Mouse (Mus musculus): ENCODE measurements around the gene Eef1akmt2. TPM values are rescaled to one million over a fixed set of nuclear protein-coding genes. Genes with fewer than 3 reads are reported as not detected.

The Eef1akmt2 gene
- polyA plus RNA-seq, 1 experiment from 2014 or later: 42.0 TPM

GRCm38 (mm10) chr7:132887019-132887804 lies 34.7 kb upstream of the Eef1akmt2 start:
- no peak for ATAC-seq (ENCODE audit: insufficient number of reproducible peaks, insufficient read depth, low FRiP score, low read depth)
- Histone ChIP-seq H3K4me2 (ENCODE audit: low read length) (no peak overlapping the region), H3K27me3 (ENCODE audit: control insufficient read depth, insufficient read depth, low read length) (no peaks in the 10 kb centered on the region), H3K9me3 (ENCODE audit: control insufficient read depth, low read length) (no peaks in the 10 kb centered on the region), H3K27ac (replicated peaks in 1 of 2; ENCODE audit: control insufficient read depth in 1 of 2, insufficient read depth in 1 of 2, low read depth in 2 of 2, low read length in 2 of 2) (no peak overlapping the region; a peak in 1 of 4 replicates), H3K4me1 (ENCODE audit: control insufficient read depth in 2 of 2, insufficient read depth in 2 of 2, low read length in 2 of 2) (peaks cover 4 to 6% of the 10 kb centered on the region in 2 experiments; a peak in 2 of 4 replicates), H3K9ac (ENCODE audit: low read length) (no peak overlapping the region), H3K36me3 (ENCODE audit: control insufficient read depth, insufficient read depth, low read length) (peaks cover 35% of the 10 kb centered on the region), H3K4me3 (ENCODE audit: control insufficient read depth in 1 of 2, insufficient read depth in 1 of 2, low read depth in 1 of 2, low read length in 2 of 2) (no peak overlapping the region)
- WGBS: 69% methylated on average over 7 of the region's 7 CpGs

GRCm38 (mm10) chr7:132884031-132884430 lies 31.6 kb upstream of the Eef1akmt2 start:
- no peaks in the 10 kb centered on the region for H3K9me3 ChIP-seq (ENCODE audit: control insufficient read depth, low read length)
- H3K4me2 ChIP-seq (ENCODE audit: low read length): no peak overlapping the region
- no peak overlapping the region for H3K9ac ChIP-seq (ENCODE audit: low read length)
- ATAC-seq (ENCODE audit: insufficient number of reproducible peaks, insufficient read depth, low FRiP score, low read depth): no peak
- no peak overlapping the region for H3K4me3 ChIP-seq (ENCODE audit: control insufficient read depth in 1 of 2, insufficient read depth in 1 of 2, low read depth in 1 of 2, low read length in 2 of 2)
- no peaks in the 10 kb centered on the region for H3K27me3 ChIP-seq (ENCODE audit: control insufficient read depth, insufficient read depth, low read length)
- H3K36me3 ChIP-seq (ENCODE audit: control insufficient read depth, insufficient read depth, low read length): peaks cover 66% of the 10 kb centered on the region
- peaks cover 4 to 6% of the 10 kb centered on the region in 2 experiments; a peak in 2 of 4 replicates for H3K4me1 ChIP-seq (ENCODE audit: control insufficient read depth in 2 of 2, insufficient read depth in 2 of 2, low read length in 2 of 2)
- WGBS: 93% methylated on average over 7 of the region's 7 CpGs
- H3K27ac ChIP-seq (replicated peaks in 1 of 2; ENCODE audit: control insufficient read depth in 1 of 2, insufficient read depth in 1 of 2, low read depth in 2 of 2, low read length in 2 of 2): no peak overlapping the region

GRCm38 (mm10) chr7:132882343-132882742 lies 29.9 kb upstream of the Eef1akmt2 start:
- 70% methylated on average over 2 of the region's 2 CpGs for WGBS

GRCm38 (mm10) chr7:132880276-132880675 lies 27.8 kb upstream of the Eef1akmt2 start:
- ATAC-seq (ENCODE audit: insufficient number of reproducible peaks, insufficient read depth, low FRiP score, low read depth): no peak
- Histone ChIP-seq H3K9ac (ENCODE audit: low read length) (no peak overlapping the region), H3K27ac (replicated peaks in 1 of 2; ENCODE audit: control insufficient read depth in 1 of 2, insufficient read depth in 1 of 2, low read depth in 2 of 2, low read length in 2 of 2) (no peak overlapping the region), H3K4me2 (ENCODE audit: low read length) (no peak overlapping the region), H3K9me3 (ENCODE audit: control insufficient read depth, low read length) (no peaks in the 10 kb centered on the region), H3K27me3 (ENCODE audit: control insufficient read depth, insufficient read depth, low read length) (no peaks in the 10 kb centered on the region), H3K4me1 (ENCODE audit: control insufficient read depth in 2 of 2, insufficient read depth in 2 of 2, low read length in 2 of 2) (peaks cover 1 to 2% of the 10 kb centered on the region in 2 experiments; a peak in 1 of 4 replicates), H3K4me3 (ENCODE audit: control insufficient read depth in 1 of 2, insufficient read depth in 1 of 2, low read depth in 1 of 2, low read length in 2 of 2) (no peak overlapping the region), H3K36me3 (ENCODE audit: control insufficient read depth, insufficient read depth, low read length) (peaks cover 100% of the 10 kb centered on the region)
- WGBS: 30% methylated on average over 1 of the region's 1 CpGs

More at GRCm38 (mm10) chr7:132882343-132882742, 29.9 kb upstream of the Eef1akmt2 start:
- ATAC-seq (ENCODE audit: insufficient number of reproducible peaks, insufficient read depth, low FRiP score, low read depth): no peak
- no peak overlapping the region for H3K9ac ChIP-seq (ENCODE audit: low read length)
- H3K4me1 ChIP-seq (ENCODE audit: control insufficient read depth in 2 of 2, insufficient read depth in 2 of 2, low read length in 2 of 2): peaks cover 4 to 6% of the 10 kb centered on the region in 2 experiments; a peak in 2 of 4 replicates
- no peaks in the 10 kb centered on the region for H3K9me3 ChIP-seq (ENCODE audit: control insufficient read depth, low read length)
- H3K27ac ChIP-seq (replicated peaks in 1 of 2; ENCODE audit: control insufficient read depth in 1 of 2, insufficient read depth in 1 of 2, low read depth in 2 of 2, low read length in 2 of 2): no peak overlapping the region
- no peak overlapping the region for H3K4me3 ChIP-seq (ENCODE audit: control insufficient read depth in 1 of 2, insufficient read depth in 1 of 2, low read depth in 1 of 2, low read length in 2 of 2)
- no peaks in the 10 kb centered on the region for H3K27me3 ChIP-seq (ENCODE audit: control insufficient read depth, insufficient read depth, low read length)
- H3K4me2 ChIP-seq (ENCODE audit: low read length): no peak overlapping the region
- peaks cover 83% of the 10 kb centered on the region for H3K36me3 ChIP-seq (ENCODE audit: control insufficient read depth, insufficient read depth, low read length)

- H3K27ac ChIP-seq (replicated peaks in 1 of 2; ENCODE audit: control insufficient read depth in 1 of 2, insufficient read depth in 1 of 2, low read depth in 2 of 2, low read length in 2 of 2): no peak overlapping the region
- H3K4me1 ChIP-seq (ENCODE audit: control insufficient read depth in 2 of 2, insufficient read depth in 2 of 2, low read length in 2 of 2): no peaks in the 10 kb centered on the region
- no peak overlapping the region for H3K9ac ChIP-seq (ENCODE audit: low read length)
- H3K4me2 ChIP-seq (ENCODE audit: low read length): no peak overlapping the region
- H3K9me3 ChIP-seq (ENCODE audit: control insufficient read depth, low read length): no peaks in the 10 kb centered on the region
- ATAC-seq (ENCODE audit: insufficient number of reproducible peaks, insufficient read depth, low FRiP score, low read depth): no peak
- no peaks in the 10 kb centered on the region for H3K27me3 ChIP-seq (ENCODE audit: control insufficient read depth, insufficient read depth, low read length)
- no peak overlapping the region for H3K4me3 ChIP-seq (ENCODE audit: control insufficient read depth in 1 of 2, insufficient read depth in 1 of 2, low read depth in 1 of 2, low read length in 2 of 2)
- peaks cover 94% of the 10 kb centered on the region for H3K36me3 ChIP-seq (ENCODE audit: control insufficient read depth, insufficient read depth, low read length)
- WGBS: 89% methylated on average over 2 of the region's 2 CpGs
Observed at GRCm38 (mm10) chr7:132875391-132876086, 23.1 kb upstream of the Eef1akmt2 start.

GRCm38 (mm10) chr7:132873043-132873442 lies 20.6 kb upstream of the Eef1akmt2 start:
- H3K4me2 ChIP-seq (ENCODE audit: low read length): no peak overlapping the region
- H3K27me3 ChIP-seq (ENCODE audit: control insufficient read depth, insufficient read depth, low read length): no peaks in the 10 kb centered on the region
- peaks cover 93% of the 10 kb centered on the region for H3K36me3 ChIP-seq (ENCODE audit: control insufficient read depth, insufficient read depth, low read length)
- no peak overlapping the region for H3K9ac ChIP-seq (ENCODE audit: low read length)
- no peak overlapping the region for H3K27ac ChIP-seq (replicated peaks in 1 of 2; ENCODE audit: control insufficient read depth in 1 of 2, insufficient read depth in 1 of 2, low read depth in 2 of 2, low read length in 2 of 2)
- H3K4me1 ChIP-seq (ENCODE audit: control insufficient read depth in 2 of 2, insufficient read depth in 2 of 2, low read length in 2 of 2): no peaks in the 10 kb centered on the region
- no peaks in the 10 kb centered on the region for H3K9me3 ChIP-seq (ENCODE audit: control insufficient read depth, low read length)
- WGBS: 82% methylated on average over 2 of the region's 2 CpGs
- no peak overlapping the region for H3K4me3 ChIP-seq (ENCODE audit: control insufficient read depth in 1 of 2, insufficient read depth in 1 of 2, low read depth in 1 of 2, low read length in 2 of 2)
- ATAC-seq (ENCODE audit: insufficient number of reproducible peaks, insufficient read depth, low FRiP score, low read depth): no peak

- Histone ChIP-seq H3K27ac (replicated peaks in 1 of 2; ENCODE audit: control insufficient read depth in 1 of 2, insufficient read depth in 1 of 2, low read depth in 2 of 2, low read length in 2 of 2) (no peak overlapping the region), H3K36me3 (ENCODE audit: control insufficient read depth, insufficient read depth, low read length) (peaks cover 64% of the 10 kb centered on the region)
- no peak for ATAC-seq (ENCODE audit: insufficient number of reproducible peaks, insufficient read depth, low FRiP score, low read depth)
Observed at GRCm38 (mm10) chr7:132866316-132866715, 13.8 kb upstream of the Eef1akmt2 start.

More at GRCm38 (mm10) chr7:132866316-132866715, 13.8 kb upstream of the Eef1akmt2 start:
- H3K4me1 ChIP-seq (ENCODE audit: control insufficient read depth in 2 of 2, insufficient read depth in 2 of 2, low read length in 2 of 2): no peaks in the 10 kb centered on the region
- H3K9me3 ChIP-seq (ENCODE audit: control insufficient read depth, low read length): no peaks in the 10 kb centered on the region
- H3K9ac ChIP-seq (ENCODE audit: low read length): no peak overlapping the region
- H3K27me3 ChIP-seq (ENCODE audit: control insufficient read depth, insufficient read depth, low read length): no peaks in the 10 kb centered on the region
- H3K4me2 ChIP-seq (ENCODE audit: low read length): no peak overlapping the region
- WGBS: 93% methylated on average over 9 of the region's 9 CpGs
- no peak overlapping the region for H3K4me3 ChIP-seq (ENCODE audit: control insufficient read depth in 1 of 2, insufficient read depth in 1 of 2, low read depth in 1 of 2, low read length in 2 of 2)
